Comparison of ENCODE assay signal across 17 mouse cellular contexts in the genomic region with DNA sequence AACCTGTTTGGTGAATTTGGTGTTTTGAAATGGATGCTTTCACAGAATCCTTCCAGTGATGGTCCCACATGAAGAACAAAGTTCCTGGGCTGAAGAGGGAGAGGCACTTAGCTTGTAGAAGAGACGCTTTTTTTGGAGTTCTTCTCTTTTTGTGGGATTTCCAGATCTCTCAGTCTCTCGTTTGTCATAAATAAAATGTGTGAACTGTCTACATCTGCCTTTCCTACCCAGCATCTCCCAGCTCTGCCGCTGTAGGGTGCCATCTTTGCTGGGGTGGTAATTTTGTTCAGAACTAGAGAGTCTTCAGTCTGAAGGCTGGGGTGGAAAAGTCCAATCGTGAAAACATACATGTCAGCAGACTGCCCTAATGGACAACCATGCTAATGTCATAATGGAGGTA.
"Had no signal": no experiment of that assay in that cellular context is flagged by ENCODE, and none has a peak within 500 bp of the region (broad histone marks: within the 10 kb centered on the region; RNA-seq: fewer than 3 reads in every experiment).

No protein-coding gene starts in this region.

- H3K4me2 ChIP-seq: lung, embryonic 15.5 days; midbrain, embryonic 11.5 days; midbrain, embryonic 13.5 days; midbrain, embryonic 15.5 days; neural tube, embryonic 12.5 days; stomach, embryonic 15.5 days had no signal

- H3K4me3 ChIP-seq: lung, embryonic 15.5 days; midbrain, embryonic 13.5 days; midbrain, embryonic 15.5 days; neural tube, embryonic 12.5 days; stomach, embryonic 15.5 days had no signal

- H3K9ac ChIP-seq: liver, embryonic 14.5 days; lung, embryonic 15.5 days; midbrain, embryonic 13.5 days; midbrain, embryonic 15.5 days; neural tube, embryonic 12.5 days; stomach, embryonic 15.5 days had no signal

- ATAC-seq: lung, postnatal 0 days; midbrain, embryonic 13.5 days; midbrain, embryonic 15.5 days had no signal

- H3K36me3 ChIP-seq: lung, embryonic 15.5 days; midbrain, embryonic 13.5 days; midbrain, embryonic 15.5 days; neural tube, embryonic 12.5 days; stomach, embryonic 15.5 days had no signal

- H3K4me1 ChIP-seq: lung, embryonic 15.5 days; megakaryocyte, embryonic 14.5 days; midbrain, embryonic 13.5 days; midbrain, embryonic 15.5 days; neural tube, embryonic 12.5 days; stomach, embryonic 15.5 days had no signal

- H3K27ac ChIP-seq: liver, embryonic 14.5 days; lung, embryonic 15.5 days; macrophage; midbrain, embryonic 13.5 days; midbrain, embryonic 15.5 days; neural tube, embryonic 12.5 days; stomach, embryonic 15.5 days; stomach, postnatal 0 days had no signal

- H3K27me3 ChIP-seq: lung, embryonic 15.5 days; megakaryocyte, embryonic 14.5 days; midbrain, embryonic 13.5 days; midbrain, embryonic 15.5 days; neural tube, embryonic 12.5 days; stomach, embryonic 15.5 days had no signal

- H3K9me3 ChIP-seq: lung, embryonic 15.5 days; midbrain, embryonic 13.5 days; midbrain, embryonic 15.5 days; neural tube, embryonic 12.5 days; stomach, embryonic 15.5 days had no signal

- DNase-seq: lung, adult 18-20 months; lung, postnatal 14 days; lung, postnatal 36 days; thymus, adult 2 months; thymus, postnatal 25 days; thymus, postnatal 4 days had no signal
